Mouse (Mus musculus): ENCODE measurements at regions not wholly inside any gene's neighbourhood (a gene's known extent, or its start where the extent isn't known, plus 50 kb on each side); places are given as distances from the start of the nearest gene placed in this dataset.

- no peak for TF ChIP-seq CTCF (IDR thresholded peaks at IDR 0.05; ENCODE audit: borderline replicate concordance, insufficient read depth, low read depth, low read length)
- no peak for TF ChIP-seq POLR2A (IDR thresholded peaks at IDR 0.05; ENCODE audit: borderline replicate concordance, insufficient read depth, low read length)
Observed at GRCm38 (mm10) chr14:33708298-33708665, 119.3 kb downstream of the Ptpn20 start.
